Mouse (Mus musculus) kidney, embryonic 14.5 days (tissue): ENCODE data around the gene Cavin4. TPM values are rescaled to one million over a fixed set of nuclear protein-coding genes. Genes with fewer than 3 reads are reported as not detected.
A peak's percentile ranks its signal among the peaks of the same experiment; 100 is the strongest.

Experiments
- ATAC-seq: fragments of 200-750 bp; cut with Nextera tagmentation; 2 replicates; pipeline ENCODE4 v1.8.0; 2017; ENCODE audit warnings: moderate number of reproducible peaks, mild to moderate bottlenecking, moderate TSS enrichment, moderate library complexity; ENCODE audit not compliant: low FRiP score, low TSS enrichment
- H3K27ac ChIP-seq: fragments of 300-500 bp; sonication (generic); 2 replicates; pipeline ENCODE4 v1.5.1; 2014; ENCODE audit warnings: low read depth, mild to moderate bottlenecking, low read length, moderate library complexity, mixed read lengths
- H3K27me3 ChIP-seq: fragments of 300-500 bp; sonication (generic); 2 replicates; pipeline ENCODE4 v1.6.1; 2014; ENCODE audit warnings: mild to moderate bottlenecking, low read length; ENCODE audit not compliant: control insufficient read depth, insufficient read depth
- H3K36me3 ChIP-seq: fragments of 300-500 bp; sonication (generic); 2 replicates; pipeline ENCODE4 v1.6.1; 2014; ENCODE audit warnings: low read length, mixed read lengths; ENCODE audit not compliant: control insufficient read depth, insufficient read depth
- H3K4me1 ChIP-seq: fragments of 300-500 bp; sonication (generic); 2 replicates; pipeline ENCODE4 v1.6.1; 2014; ENCODE audit warnings: low read length, mixed read lengths; ENCODE audit not compliant: control insufficient read depth, insufficient read depth
- H3K4me2 ChIP-seq: fragments of 300-500 bp; sonication (generic); replicated peaks from 2 replicates; pipeline ENCODE4 v1.6.1; 2014; ENCODE audit warnings: low read depth, mild to moderate bottlenecking, low read length
- H3K4me3 ChIP-seq: fragments of 300-500 bp; sonication (generic); 2 replicates; pipeline ENCODE4 v1.5.1; 2014; ENCODE audit warnings: mild to moderate bottlenecking, low read length
- H3K9ac ChIP-seq: fragments of 300-500 bp; sonication (generic); 2 replicates; pipeline ENCODE4 v1.6.1; 2014; ENCODE audit warnings: low read depth, mild to moderate bottlenecking, low read length, moderate library complexity
- H3K9me3 ChIP-seq: fragments of 300-500 bp; sonication (generic); 2 replicates; pipeline ENCODE4 v1.6.1; 2016; ENCODE audit warnings: low read length; ENCODE audit not compliant: control insufficient read depth
- WGBS: fragments of 180-500 bp; shearing (Covaris S2); extraction: QIAGEN DNeasy Blood & Tissue Kit; methylation state at CpG from one replicate; pipeline ENCODE4 v1.1.7; 2014; 5-methylcytosine and 5-hydroxymethylcytosine counted together
- polyA plus RNA-seq: library from polyadenylated mRNA; unstranded; fragments of >200 nt; fragmentation: Nextera tagmentation; extraction: Ambion mirVana; gene quantifications from 2 replicates; pipeline ENCODE4 v1.2.1, GENCODE M21; 2014

The Cavin4 gene
- 0.60 and 1.2 TPM in 2 replicates for polyA plus RNA-seq

DNA sequence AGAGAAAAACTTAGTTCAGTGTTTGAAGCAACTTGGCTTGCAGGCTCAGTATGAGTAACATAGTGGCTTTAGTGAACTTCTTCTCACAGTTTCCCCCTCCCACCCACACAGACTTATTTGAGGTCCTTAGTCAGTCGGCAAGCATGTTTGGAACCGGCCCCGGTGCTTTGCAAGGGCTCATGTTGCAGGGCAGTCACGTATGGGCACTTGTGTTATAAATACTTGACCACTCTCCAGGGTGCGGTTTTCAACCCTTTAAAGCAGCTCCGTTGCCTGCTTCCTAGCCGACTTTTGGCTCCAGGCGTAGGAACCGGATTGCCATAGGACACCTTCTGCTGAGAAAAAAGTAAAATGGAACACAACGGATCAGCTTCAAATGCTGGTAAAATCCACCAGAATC, at the start of gene Cavin4:
Gene Cavin4 (plus strand): TSS at position 244 of the 400 bp plus-strand sequence.
- no peak within 1 kb of the TSS for H3K27ac ChIP-seq
- H3K36me3 ChIP-seq, result peaks cover 54% of the 10 kb centered on the region
- no peak for ATAC-seq
- no peak within 1 kb of the TSS for H3K9ac ChIP-seq
- no peaks in the 10 kb centered on the region for H3K4me1 ChIP-seq
- 88% methylated on average over 10 of the region's 10 CpGs for WGBS
- H3K4me3 ChIP-seq, result no peak within 1 kb of the TSS
- no peaks in the 10 kb centered on the region for H3K27me3 ChIP-seq
- no peaks in the 10 kb centered on the region for H3K9me3 ChIP-seq
- no peak within 1 kb of the TSS for H3K4me2 ChIP-seq

DNA sequence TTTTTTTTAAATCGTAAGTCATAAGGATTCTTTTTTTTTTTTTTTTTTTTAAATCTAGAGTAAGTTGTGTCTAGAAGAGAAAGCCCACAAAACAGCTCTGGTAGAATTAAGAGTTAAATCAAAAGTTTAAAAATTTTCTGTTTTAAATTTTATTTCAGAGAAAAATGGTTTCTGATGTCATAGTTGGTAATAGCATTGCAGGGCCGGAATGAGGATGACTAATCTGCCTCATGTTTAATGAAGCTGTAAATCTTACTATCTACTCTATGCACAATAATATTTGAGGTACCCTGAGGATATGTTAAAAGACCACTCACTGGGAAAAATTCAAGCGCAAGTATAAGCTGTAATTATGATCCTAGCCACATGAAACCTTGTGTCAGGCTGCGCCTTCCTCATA, 47.8 kb upstream of the Cavin4 start:
- Histone ChIP-seq H3K4me1 (no peaks in the 10 kb centered on the region), H3K27ac (no peak overlapping the region), H3K9ac (no peak overlapping the region), H3K27me3 (no peaks in the 10 kb centered on the region), H3K36me3 (peaks cover 38% of the 10 kb centered on the region), H3K4me2 (no peak overlapping the region), H3K9me3 (no peaks in the 10 kb centered on the region), H3K4me3 (no peak overlapping the region)
- WGBS, result 90% methylated on average over 4 of the region's 4 CpGs
- ATAC-seq, result no peak

DNA sequence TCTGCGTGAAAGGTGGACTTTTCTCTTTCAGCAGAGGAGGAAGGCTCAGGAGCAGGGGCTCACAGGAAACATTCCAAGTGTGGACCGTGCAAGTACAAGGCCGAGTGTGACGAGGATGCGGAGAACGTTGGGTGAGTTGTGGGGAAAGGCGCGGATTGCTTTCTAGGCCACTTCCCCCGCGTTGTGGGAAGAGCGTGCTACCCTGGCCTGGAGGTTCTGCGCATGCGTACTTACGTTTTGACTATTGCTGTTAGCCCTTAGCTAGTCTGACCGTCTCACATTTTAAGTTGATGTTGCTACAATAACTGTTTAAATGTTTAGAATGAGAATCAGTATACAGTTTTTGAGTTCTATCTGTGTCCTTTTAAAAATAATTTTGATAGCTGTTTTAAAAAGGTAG, 46.1 kb upstream of the Cavin4 start:
- Histone ChIP-seq H3K4me2 (no peak overlapping the region), H3K4me1 (no peaks in the 10 kb centered on the region), H3K36me3 (peaks cover 27% of the 10 kb centered on the region), H3K9ac (no peak overlapping the region), H3K27me3 (no peaks in the 10 kb centered on the region), H3K27ac (no peak overlapping the region), H3K9me3 (no peaks in the 10 kb centered on the region), H3K4me3 (no peak overlapping the region)
- WGBS, result 97% methylated on average over 15 of the region's 15 CpGs
- ATAC-seq, result no peak

- ATAC-seq, result no peak
- H3K4me2 ChIP-seq, result no peak overlapping the region
- H3K4me3 ChIP-seq, result no peak overlapping the region
- WGBS, result 76% methylated on average over 6 of the region's 6 CpGs
- no peak overlapping the region for H3K27ac ChIP-seq
- H3K27me3 ChIP-seq, result no peaks in the 10 kb centered on the region
- H3K9me3 ChIP-seq, result no peaks in the 10 kb centered on the region
- H3K4me1 ChIP-seq, result no peaks in the 10 kb centered on the region
- H3K9ac ChIP-seq, result no peak overlapping the region
- peaks cover 21% of the 10 kb centered on the region for H3K36me3 ChIP-seq
Observed at GRCm38 (mm10) chr4:48620121-48620520, 43.2 kb upstream of the Cavin4 start.

DNA sequence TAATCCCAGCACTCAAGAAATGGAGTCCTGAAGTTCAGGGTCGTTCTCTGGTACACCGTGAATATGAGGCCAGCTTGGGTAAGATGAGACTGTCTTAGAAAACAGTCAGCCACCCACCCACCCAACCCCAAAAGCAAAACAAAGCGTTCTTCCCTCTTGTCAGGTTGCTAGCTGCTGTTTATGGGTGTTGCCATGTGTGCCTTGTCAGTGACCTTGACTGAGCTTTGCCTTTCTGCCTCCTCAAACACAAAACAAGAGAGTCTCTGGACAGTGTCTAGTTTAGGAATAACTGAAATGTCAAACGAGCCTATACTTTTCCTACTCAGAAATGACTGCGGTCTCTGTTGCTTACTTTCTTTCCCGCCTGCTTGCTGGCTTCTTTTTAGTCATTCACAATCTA, 41.1 kb upstream of the Cavin4 start:
- 73% methylated on average over 6 of the region's 6 CpGs for WGBS
- ATAC-seq, result 0 out of 2 replicates have a peak, but pooled peaks have one; percentile 22
- no peaks in the 10 kb centered on the region for H3K9me3 ChIP-seq
- H3K27ac ChIP-seq, result no peak overlapping the region
- peaks cover 9% of the 10 kb centered on the region for H3K36me3 ChIP-seq
- no peak overlapping the region for H3K4me3 ChIP-seq
- H3K27me3 ChIP-seq, result no peaks in the 10 kb centered on the region
- no peak overlapping the region for H3K4me2 ChIP-seq
- no peaks in the 10 kb centered on the region for H3K4me1 ChIP-seq
- H3K9ac ChIP-seq, result no peak overlapping the region

DNA sequence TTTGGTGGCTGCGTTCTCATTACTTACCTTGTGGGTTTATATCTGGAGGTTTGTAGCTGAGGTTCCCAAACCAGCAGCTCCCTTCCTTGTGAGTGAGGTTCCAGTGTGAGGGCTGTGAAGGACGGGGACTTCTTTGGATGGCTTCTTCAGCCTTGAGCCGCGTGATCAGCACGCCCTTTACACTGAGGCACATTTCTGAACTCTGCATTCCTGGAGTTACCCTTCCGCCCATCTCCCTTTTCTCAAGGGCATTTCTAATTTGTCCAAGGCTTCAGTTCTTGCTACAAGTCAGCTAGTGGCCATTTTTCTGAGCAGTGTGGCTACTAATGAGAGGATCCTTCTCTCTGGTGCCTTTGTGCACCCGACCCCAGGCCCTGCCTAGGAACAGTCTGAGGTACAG, 40.4 kb upstream of the Cavin4 start:
- Histone ChIP-seq H3K4me2 (no peak overlapping the region), H3K27me3 (no peaks in the 10 kb centered on the region), H3K4me3 (no peak overlapping the region), H3K4me1 (no peaks in the 10 kb centered on the region), H3K36me3 (peaks cover 7% of the 10 kb centered on the region; the same call in 1 of the 2 replicates), H3K9ac (no peak overlapping the region), H3K27ac (no peak overlapping the region), H3K9me3 (no peaks in the 10 kb centered on the region)
- no peak for ATAC-seq
- 94% methylated on average over 7 of the region's 7 CpGs for WGBS

DNA sequence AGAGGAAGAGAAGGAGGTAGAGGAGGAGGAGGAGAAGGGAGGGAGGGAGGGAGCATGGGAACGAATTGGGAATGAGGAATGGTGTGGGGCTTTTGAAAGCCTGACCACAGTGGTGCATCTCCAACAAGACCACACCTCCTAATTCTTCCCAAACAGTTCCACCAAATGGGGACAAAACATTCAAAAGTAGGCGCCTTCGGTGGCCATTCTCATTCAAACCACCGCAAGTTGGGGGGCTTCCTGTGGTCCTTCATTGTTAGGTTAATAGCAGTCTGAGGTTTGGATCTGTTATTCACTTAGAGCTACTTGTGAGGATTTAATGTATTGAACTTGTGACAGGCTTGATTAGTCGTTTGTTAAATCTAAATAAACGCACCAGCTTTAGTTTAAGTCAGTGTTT, 38.4 kb upstream of the Cavin4 start:
- whole genome bisulfite sequencing, result 75% methylated on average over 6 of the region's 6 CpGs
- H3K27ac ChIP-seq, result no peak overlapping the region
- H3K36me3 ChIP-seq, result peaks cover 6% of the 10 kb centered on the region; the same call in 1 of the 2 replicates
- no peaks in the 10 kb centered on the region for H3K9me3 ChIP-seq
- no peak overlapping the region for H3K9ac ChIP-seq
- H3K4me3 ChIP-seq, result no peak overlapping the region
- H3K27me3 ChIP-seq, result no peaks in the 10 kb centered on the region
- H3K4me1 ChIP-seq, result no peaks in the 10 kb centered on the region
- H3K4me2 ChIP-seq, result no peak overlapping the region
- no peak for ATAC-seq

DNA sequence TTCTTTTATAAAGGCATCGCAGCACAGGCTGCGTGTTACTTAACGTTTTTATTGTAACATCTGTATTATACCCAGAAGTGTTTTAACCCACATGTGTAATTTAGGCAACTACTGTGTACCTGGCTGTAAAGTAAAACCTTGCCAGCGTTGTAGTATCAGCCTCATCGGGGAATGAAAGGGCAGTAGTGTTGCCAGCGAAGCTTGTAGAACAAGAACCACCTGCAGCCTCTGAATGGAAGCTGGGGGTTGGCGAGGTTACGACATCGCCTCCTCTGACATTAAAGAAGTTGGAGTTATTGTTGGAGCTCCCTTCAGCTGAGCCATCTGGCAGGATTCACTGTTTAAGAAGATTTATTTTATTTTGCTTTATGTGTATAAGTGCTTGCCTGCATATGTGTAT, 37.5 kb upstream of the Cavin4 start:
- H3K4me1 ChIP-seq, result no peaks in the 10 kb centered on the region
- WGBS, result 55% methylated on average over 9 of the region's 9 CpGs
- ATAC-seq, result no peak

DNA sequence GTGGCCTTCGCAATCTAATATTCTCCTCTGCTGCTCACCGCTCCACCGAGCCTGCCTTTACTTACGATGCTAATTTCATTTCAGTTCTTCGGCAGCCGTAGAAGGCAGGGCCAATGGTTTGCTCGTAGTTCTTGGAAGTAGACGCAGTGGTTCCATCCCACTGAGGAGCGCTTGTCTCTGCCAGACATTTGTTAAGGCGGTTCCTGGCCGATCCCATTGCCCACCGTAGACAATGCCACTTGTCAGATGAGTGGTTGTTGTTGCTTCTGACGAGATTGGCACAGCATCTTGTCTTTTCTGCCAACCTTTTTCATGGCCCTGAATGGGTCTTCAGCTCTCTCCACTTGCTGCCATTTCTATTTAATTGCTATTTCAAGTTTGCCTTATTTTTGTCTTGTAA, 33.9 kb upstream of the Cavin4 start:
- H3K36me3 ChIP-seq, result peaks cover 4% of the 10 kb centered on the region; the same call in 1 of the 2 replicates
- no peak overlapping the region for H3K27ac ChIP-seq
- H3K27me3 ChIP-seq, result no peaks in the 10 kb centered on the region
- no peak overlapping the region for H3K4me3 ChIP-seq
- H3K9ac ChIP-seq, result no peak overlapping the region
- no peaks in the 10 kb centered on the region for H3K9me3 ChIP-seq
- peaks cover 16% of the 10 kb centered on the region; the same call in 1 of the 2 replicates for H3K4me1 ChIP-seq
- H3K4me2 ChIP-seq, result no peak overlapping the region
- ATAC-seq, result no peak
- WGBS, result 96% methylated on average over 13 of the region's 13 CpGs

More for the DNA sequence above, 37.5 kb upstream of the Cavin4 start:
- no peak overlapping the region for H3K27ac ChIP-seq
- H3K27me3 ChIP-seq, result no peaks in the 10 kb centered on the region
- no peak overlapping the region for H3K4me3 ChIP-seq
- no peak overlapping the region for H3K9ac ChIP-seq
- no peak overlapping the region for H3K4me2 ChIP-seq
- H3K36me3 ChIP-seq, result peaks cover 4% of the 10 kb centered on the region; the same call in 1 of the 2 replicates
- H3K9me3 ChIP-seq, result no peaks in the 10 kb centered on the region
